Mouse (Mus musculus) bone marrow macrophage, adult 2 months (primary cell): ENCODE results near the gene Lrrc56. TPM values are rescaled to one million over a fixed set of nuclear protein-coding genes. Genes with fewer than 3 reads are reported as not detected.

Source experiments
- H3K27ac ChIP-seq: 2 replicates; pipeline ENCODE4 v1.5.1; 2012; ENCODE audit warnings: low read depth, low read length; ENCODE audit not compliant: insufficient read depth
- H3K4me1 ChIP-seq: 2 replicates; pipeline ENCODE4 v1.6.1; 2012; ENCODE audit warnings: low read length; ENCODE audit not compliant: control insufficient read depth, insufficient read depth
- H3K4me3 ChIP-seq: 2 replicates; pipeline ENCODE4 v1.5.1; 2012; ENCODE audit warnings: mild to moderate bottlenecking, low read length, moderate library complexity; ENCODE audit not compliant: insufficient read depth
- CTCF ChIP-seq: IDR thresholded peaks from 2 replicates; pipeline ENCODE4 v1.5.1; 2012; ENCODE audit warnings: low read depth, mild to moderate bottlenecking, low read length, moderate library complexity
- POLR2A ChIP-seq: IDR thresholded peaks from 2 replicates; pipeline ENCODE4 v1.6.1; 2012; ENCODE audit warnings: mild to moderate bottlenecking, low read depth, low read length, borderline replicate concordance
- polyA plus RNA-seq: library from polyadenylated mRNA; stranded (reverse); fragments of >200 nt; gene quantifications from 2 replicates; pipeline ENCODE4 v1.2.4, GENCODE M21; 2012; ENCODE audit not compliant: missing spikeins, insufficient read depth, insufficient read length

Lrrc56 gene
- polyA plus RNA-seq: 3.4 and 4.1 TPM in 2 replicates

DNA sequence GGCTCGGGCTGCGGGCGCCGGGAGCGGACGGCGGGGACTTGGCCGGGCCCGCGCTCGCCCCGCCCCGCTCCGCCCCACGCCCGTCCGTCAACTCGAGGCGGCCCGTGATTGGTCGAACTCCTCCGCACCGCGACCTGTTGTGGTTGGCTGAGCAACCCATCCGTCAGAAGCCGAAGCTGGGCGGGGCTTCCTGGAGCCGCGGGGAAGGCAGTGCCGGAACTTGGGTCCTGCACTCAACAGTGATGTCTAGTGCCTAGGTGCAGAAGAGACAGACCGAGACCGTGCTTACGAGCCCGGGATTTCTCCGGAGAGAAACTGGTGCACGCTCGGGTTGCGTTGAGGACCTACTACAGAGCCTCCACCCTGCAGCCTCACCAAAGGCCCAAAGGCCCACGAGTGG, at the start of gene Lrrc56, which contains the start of gene Hras:
Gene Lrrc56 (plus strand): TSS at position 210 of the 400 bp plus-strand sequence.
Gene Hras (minus strand): TSS at position 58 of the 400 bp plus-strand sequence.
- Histone ChIP-seq H3K4me1 (peaks cover 6% of the 10 kb centered on the region), H3K4me3 (peak within 1 kb of the TSS; percentile 82), H3K27ac (peak within 1 kb of the TSS; percentile 40)
- peak; percentile 78; the same call in 1 of the 2 replicates for TF ChIP-seq POLR2A
- TF ChIP-seq CTCF: no peak

DNA sequence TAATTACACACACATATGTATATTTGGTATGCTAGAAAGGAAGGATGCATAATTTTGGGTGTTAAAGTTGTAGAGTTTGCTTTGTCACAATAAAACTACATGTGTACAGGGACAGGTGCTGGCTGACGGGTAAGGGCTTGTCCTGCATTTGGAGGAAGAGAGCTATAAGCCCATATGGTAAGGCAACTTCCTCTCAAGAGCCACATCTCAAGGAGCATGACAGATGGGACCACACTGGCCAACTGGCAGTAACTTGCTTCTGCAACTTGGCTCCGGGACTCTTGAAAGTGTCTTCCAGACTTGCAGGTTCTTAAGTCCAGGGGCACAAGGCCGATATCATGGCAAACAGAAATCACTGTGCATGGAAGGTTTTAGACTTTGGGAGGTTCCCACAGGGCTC, 49.3 kb upstream of the Lrrc56 start:
- no peak overlapping the region for H3K4me3 ChIP-seq
- no peak overlapping the region for H3K27ac ChIP-seq
- TF ChIP-seq CTCF: no peak
- no peak for TF ChIP-seq POLR2A
- H3K4me1 ChIP-seq: no peaks in the 10 kb centered on the region

DNA sequence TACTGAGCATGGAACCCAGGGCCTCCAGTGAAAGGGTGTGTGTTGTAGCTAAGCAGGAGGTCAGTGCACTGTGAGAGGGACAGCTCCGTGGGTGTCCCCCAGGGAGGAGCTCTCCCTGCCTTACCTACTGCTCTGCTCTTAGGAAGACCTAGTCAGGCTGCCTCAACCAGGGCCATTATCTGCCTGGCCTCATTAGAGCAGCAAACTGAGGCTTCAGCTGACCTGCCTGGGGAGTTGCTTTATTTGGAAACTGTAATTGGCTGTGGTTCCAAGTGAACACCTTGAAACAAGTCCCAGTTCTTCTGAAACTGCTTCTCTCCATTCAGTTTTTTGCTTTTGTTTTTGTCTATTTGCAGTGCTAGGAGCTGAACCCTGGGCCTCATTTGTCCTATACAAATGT, 48.6 kb upstream of the Lrrc56 start:
- Histone ChIP-seq H3K27ac (no peak overlapping the region), H3K4me3 (no peak overlapping the region), H3K4me1 (no peaks in the 10 kb centered on the region)
- TF ChIP-seq CTCF (no peak), POLR2A (no peak)

DNA sequence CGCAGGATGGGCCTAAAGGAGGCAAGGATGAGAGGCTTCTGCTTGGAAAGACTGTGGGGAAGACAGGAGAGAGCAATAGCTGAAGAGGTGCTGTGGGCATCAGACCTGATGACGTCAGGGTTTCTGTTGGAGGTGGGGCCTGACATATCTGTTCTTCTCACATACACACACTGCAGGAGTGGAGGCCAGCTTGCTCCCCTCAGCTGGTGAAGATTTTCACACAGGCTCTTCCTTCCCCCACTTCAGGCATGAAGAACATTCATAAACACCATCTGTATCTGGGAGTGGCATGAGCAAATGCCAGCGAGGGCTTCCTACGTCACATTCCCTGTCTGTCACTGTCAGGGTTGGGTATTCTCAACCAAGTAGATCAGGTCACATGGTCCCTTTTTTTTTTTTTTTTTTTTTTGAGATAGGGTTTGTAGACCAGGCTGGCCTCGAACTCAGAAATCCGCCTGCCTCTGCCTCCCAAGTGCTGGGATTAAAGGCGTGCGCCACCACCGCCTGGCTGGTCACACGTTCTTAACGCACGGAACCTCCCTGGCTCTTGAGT, 47.8 kb upstream of the Lrrc56 start:
- H3K27ac ChIP-seq: no peak overlapping the region
- no peak overlapping the region for H3K4me3 ChIP-seq
- TF ChIP-seq CTCF (no peak), POLR2A (no peak)
- H3K4me1 ChIP-seq: no peaks in the 10 kb centered on the region

DNA sequence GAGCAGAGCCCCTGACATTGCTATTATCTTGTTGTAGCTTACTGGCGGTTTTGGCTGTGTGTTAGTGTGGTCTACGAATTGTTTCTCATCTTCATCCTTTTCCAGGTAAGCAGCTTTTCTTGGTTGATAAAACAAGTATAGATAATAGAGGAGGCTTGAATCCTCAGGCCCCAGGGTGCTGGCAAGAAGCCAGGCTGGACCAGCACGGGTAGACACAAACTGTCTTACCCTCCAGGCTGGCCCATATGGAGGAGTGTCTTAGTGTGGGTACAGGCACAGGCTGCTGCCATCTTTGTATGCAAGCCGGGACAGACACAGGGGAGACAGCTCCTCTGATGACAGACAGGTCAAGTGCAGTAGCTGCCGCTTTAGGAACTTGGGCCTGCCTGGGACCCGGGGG, 46.9 kb upstream of the Lrrc56 start:
- Histone ChIP-seq H3K4me1 (no peaks in the 10 kb centered on the region), H3K27ac (no peak overlapping the region), H3K4me3 (no peak overlapping the region)
- TF ChIP-seq CTCF: no peak
- no peak for TF ChIP-seq POLR2A

DNA sequence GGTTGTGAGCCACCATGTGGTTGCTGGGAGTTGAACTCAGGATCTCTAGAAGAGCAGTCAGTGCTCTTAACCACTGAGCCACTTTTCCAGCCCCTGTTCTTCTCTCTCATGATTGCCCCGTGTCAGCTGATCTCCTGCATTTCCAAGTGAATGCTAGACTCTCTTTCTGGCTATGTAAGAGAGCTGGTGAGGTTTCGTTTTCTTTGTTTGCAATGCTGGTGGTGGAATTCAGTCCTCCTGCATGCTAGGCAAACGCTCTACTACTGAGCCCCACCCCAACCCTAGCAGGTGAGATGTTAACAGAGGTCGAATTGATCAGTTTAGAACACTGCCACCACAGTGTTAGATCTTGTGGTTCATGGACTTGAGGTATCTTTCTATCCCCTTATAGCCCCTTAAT, 45.3 kb upstream of the Lrrc56 start:
- Histone ChIP-seq H3K4me3 (no peak overlapping the region), H3K27ac (no peak overlapping the region), H3K4me1 (no peaks in the 10 kb centered on the region)
- TF ChIP-seq POLR2A: no peak
- TF ChIP-seq CTCF: no peak

DNA sequence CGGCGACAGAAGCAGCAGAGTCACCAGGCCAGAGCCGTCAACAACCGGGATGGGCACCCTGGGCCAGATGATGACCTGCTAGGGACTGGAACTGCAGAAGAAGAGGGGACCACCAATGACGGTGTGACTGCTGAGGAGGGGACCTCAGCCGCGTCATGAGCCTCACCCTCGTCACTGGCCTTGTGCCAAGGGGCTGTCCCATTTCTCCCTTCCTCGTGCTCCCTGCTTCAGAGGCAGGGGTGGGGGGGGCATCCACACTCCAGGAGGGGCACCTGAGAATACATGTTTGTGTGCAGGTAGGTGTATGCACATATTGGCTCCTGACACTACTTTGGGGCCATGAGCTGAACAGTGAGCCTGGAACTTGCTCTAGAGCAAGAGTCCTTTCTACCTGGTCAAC, 38.6 kb upstream of the Lrrc56 start:
- no peak overlapping the region for H3K4me3 ChIP-seq
- H3K27ac ChIP-seq: no peak overlapping the region
- no peaks in the 10 kb centered on the region for H3K4me1 ChIP-seq
- TF ChIP-seq CTCF (no peak), POLR2A (no peak)

DNA sequence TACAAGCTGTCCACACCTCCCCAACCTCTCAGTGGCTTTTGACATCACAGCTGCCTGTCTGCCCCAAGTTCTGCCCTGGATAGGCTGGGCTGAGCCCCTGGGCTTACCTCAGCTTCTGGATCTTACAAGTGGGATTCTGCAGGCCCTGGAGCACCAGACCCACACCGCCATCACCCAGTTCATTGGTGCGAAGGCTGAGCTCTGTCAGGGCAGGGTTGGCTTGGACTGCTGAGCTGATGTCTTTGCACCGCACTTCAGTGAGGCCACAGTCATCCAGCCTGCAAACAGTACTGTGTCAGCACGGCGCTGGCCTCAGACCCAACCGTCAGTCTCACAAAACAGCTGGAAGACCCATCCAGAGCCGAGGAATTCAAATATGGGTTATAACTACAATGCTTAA, 29.6 kb upstream of the Lrrc56 start:
- H3K4me3 ChIP-seq: no peak overlapping the region
- H3K27ac ChIP-seq: peak overlapping the region; percentile 83
- peaks cover 41% of the 10 kb centered on the region for H3K4me1 ChIP-seq
- TF ChIP-seq CTCF (no peak), POLR2A (no peak)

DNA sequence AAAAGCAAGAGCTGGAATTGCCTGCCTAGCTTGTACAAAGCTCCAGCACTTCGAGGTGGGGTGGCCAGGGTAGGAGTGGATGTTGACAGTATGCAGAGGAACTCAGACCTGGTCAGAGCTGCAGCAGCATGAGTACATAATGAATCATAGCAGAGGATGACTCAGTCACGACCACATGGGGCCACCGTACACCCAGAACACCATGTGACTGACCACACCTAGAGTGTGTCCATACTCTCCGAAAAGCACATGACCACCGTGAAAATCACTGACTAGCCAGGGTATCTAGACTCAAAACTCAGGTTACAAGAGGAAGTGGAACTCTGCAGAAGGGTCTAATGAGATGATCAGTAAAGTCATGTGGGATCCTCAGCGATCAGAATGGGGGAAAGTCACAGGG, 29.1 kb upstream of the Lrrc56 start:
- Histone ChIP-seq H3K27ac (peak overlapping the region; percentile 83), H3K4me1 (peaks cover 46% of the 10 kb centered on the region), H3K4me3 (peak overlapping the region; percentile 10)
- TF ChIP-seq CTCF: no peak
- no peak for TF ChIP-seq POLR2A

DNA sequence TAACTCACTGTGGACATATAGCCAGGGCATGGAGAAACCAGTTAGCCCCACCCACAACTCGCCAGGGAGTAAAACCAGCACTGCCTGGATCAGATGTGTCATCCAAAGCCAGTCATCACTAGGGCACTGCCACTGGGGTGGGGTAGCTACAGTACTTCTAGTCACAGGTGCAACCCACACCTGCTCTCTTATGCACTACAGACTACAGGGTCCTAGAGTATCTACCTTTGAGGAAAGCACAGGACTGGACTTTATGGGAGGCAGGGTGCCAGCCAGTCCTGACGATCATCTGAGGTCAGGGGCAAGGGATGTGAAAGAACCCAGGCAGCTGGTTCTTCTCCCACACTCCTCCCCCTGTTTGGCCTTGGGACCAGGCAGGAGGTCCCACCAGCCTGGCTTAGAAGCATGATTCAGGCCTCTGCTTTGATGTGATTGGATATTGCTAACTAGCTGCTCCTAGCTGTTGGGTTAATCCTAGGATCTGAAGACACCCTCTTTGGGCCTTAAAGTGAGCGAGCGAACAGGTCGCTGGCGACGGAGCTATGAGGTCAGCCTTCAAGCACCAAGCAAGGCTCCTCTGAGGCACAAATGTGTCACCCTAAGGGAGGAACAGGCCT, 25.9 kb upstream of the Lrrc56 start:
- peak overlapping the region; percentile 87 for H3K27ac ChIP-seq
- TF ChIP-seq POLR2A (no peak), CTCF (no peak)
- peaks cover 61% of the 10 kb centered on the region for H3K4me1 ChIP-seq
- peak overlapping the region; percentile 73 for H3K4me3 ChIP-seq
